Mouse (Mus musculus) c-Kit-positive CD71-positive TER-119-positive erythroid progenitor cells, embryonic 14.5 days (primary cell): ENCODE data around the gene Zbtb8os.

Experiments used
- DNase-seq: peaks from one replicate; pipeline ENCODE4 v3.0.0-alpha.2; 2013; ENCODE audit warnings: low spot score

Gene Zbtb8os

DNA sequence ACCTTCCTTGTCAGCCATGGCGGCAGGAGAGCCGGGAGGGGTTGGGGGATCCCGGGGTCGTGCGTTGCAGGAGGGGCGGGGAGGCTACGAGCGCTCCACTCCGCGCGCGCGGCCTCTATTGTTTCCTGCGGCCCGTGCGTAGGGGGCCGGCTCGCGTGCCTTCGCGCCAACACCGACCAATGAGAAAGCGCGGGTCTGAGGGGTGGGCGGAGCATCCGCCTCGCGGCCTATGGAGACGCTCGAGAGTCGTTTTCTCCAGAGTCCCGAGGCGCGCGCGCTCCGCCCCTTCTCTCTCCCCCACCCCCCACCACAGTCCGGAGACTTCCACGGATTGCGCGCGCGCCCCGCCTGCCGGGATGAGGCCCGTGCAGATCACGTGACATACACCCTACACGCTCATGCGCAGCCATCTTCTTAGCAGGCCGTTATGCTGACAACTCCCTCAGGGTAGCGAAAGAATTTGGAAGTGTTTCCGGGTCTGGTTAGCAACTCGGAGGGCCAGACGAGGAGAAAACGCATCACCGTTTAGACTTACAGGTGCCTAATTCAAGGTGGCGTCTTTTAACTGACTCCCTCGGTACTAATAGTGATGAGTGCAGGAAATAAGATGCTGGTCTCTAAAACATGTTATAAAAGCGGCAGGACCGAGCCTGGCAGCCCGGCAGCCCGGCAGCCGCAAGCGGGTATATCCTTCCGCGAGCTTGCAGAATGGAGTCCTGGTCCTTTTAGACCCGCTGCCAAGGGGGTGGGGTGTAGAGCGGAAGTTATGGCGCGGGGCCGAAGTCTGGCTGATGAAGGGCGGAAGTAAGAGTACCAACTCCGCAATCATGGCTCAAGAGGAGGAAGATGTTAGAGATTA is at the start of gene Zbtb8os, which contains the start of gene Rbbp4:
Zbtb8os (plus strand) TSS at position 480 of the 859 bp plus-strand sequence.
Rbbp4 (minus strand) TSS at position 155 of the 859 bp plus-strand sequence.
- peak; percentile 99 for DNase-seq

DNA sequence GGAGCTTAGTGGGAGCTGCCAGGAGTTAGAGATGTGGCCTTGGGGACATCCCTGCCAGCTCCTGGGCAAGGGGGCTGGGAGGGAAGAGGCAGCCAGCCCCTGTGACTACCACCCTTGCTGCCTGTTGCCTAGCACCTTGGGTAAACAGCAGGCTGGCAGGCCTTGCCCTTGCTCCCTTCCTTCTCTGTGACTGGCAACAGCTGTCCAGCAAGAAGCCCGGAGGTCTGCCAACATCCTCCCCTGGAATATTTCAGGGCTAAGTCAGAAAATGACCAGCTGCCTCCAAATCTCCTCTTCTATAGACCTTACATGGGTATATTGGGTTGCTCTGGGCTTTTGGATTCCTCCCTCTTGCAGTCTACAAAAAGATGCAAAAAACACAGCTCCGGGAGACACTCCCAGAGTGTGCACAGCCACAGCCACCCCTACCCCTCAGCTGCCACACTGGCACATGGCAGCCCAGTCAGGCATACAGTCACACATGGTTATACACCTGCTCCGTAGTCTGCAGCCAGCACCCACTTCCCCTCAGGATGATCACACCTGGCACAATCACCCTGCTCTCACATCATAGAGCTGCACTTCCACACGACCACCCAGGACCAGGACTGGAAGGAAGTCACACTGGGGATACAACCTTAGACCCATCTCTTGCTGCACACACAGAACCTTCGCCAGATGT is 49.4 kb upstream of the Zbtb8os start:
- DNase-seq = no peak

DNA sequence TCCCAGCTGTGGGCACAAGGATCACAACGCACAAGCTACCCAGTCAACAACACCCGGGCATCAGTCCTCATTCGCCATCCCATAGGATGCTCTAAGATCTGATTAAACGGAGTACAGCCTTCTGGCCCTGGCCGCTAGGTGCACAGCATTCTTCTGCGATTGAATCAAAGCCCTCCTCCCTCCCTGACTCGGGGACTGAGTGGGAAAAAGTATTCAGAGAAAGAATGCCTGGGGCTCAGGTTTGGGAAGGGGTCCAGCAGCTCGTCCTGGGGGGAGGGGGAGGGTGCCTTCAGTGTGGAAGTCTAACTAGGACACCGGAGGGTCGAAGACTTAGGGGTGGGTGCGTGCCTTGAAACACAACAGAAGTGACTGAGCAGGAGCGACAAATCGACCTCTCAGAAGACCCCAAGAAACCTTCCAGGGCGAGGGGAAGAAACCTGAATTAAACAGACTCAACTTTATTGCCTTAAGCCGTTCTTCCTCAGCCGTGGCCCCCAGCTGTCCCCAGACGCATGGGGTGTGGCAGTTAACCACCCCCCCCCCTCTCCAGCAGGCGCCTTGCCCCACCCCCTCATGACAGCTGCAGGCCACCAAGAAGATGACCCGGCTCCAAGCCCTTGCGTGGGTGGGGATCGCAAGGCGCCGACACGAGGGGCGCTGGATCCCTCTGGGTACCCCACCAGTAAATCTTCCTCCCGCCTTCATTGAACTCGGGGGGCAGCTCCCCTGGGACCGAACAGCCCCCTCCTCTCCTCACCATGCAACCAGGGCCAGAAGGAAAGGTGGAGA is 48.6 kb upstream of the Zbtb8os start:
- DNase-seq = no peak

DNA sequence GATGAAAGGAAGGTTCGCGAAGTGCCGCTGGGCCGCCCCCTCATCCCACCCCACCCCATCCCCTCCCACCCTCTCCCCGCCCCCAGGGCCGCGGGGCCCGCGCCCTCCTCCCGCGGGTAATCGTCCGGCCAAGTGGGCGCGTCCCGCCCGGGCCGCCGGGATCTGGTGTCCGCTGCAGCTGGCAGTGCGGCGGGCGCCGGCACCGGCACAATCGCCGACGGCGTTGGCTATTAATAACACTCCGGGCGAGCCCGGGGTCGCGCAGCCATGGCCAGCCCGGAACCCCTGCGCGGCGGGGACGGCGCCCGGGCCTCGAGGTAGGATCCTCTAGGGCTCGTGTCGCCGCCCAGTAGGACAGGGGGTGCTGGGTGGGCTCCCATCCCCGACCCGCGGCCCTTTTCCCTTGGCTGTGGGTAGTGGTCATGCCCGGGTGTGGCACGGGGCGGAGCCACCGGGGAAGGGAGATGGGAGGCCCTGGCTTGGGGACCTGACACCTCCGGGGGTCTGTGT is 48.0 kb upstream of the Zbtb8os start, which contains the start of gene Sync:
Sync (plus strand) TSS at position 146 of the 510 bp plus-strand sequence.
- no peak for DNase-seq

DNA sequence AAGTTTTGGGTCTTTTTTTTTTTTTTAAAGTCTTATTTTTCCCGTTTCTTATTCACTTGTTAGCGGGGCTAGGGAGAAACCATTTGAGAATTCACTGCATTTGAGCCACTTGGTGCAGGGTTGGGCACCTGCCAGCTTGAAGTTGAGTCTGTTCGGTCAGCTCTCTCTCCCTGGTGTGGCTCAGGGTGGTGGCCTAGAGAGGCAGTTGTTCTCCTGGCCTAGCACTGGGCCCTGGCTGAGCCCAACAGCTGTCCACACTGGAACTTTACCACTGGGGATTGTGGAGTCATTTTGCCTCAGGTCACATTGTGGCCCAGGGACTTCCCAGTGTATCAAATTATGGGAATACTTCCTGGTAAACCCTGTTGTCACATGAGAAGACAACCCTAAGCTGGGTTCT is 47.4 kb upstream of the Zbtb8os start:
- no peak for DNase-seq

DNA sequence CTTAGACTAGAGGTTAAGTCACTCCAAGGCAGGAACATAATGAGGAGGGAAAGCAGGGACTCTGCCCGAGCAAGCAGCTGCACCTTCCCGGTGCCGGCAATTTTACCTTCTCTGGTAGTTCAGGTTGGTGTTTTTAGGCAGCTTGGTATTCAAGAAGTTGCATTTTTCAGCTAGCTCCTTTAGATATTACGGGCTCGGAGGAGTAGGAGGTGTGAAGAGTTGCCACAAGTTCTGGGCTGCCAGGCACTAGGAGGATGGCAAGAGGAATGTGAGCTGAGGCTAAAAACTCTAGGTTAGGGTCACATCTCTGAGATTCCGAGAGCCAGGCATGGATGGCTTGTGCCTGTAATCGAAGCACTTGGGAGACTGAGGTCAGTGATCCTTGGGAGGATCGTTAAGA is 45.8 kb upstream of the Zbtb8os start:
- DNase-seq = no peak

DNA sequence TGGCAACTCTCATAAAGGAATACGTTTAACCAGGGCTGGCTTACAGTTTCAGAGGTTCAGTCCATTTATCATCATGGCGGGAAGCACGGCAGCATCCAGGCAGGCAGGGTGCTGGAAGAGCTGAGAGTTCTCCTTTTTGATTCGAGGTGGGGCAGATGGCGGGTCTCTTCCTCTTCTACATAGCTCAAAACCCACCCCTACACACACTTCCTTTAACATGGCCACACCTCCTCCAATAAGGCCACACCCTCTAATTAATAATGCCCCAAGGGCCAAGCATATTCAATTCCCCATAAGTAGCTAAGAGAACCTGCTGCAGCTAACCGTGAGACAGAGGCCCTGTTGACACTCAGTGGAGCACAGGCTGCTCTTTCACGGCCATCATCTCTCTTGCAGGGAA is 42.7 kb upstream of the Zbtb8os start:
- no peak for DNase-seq

DNA sequence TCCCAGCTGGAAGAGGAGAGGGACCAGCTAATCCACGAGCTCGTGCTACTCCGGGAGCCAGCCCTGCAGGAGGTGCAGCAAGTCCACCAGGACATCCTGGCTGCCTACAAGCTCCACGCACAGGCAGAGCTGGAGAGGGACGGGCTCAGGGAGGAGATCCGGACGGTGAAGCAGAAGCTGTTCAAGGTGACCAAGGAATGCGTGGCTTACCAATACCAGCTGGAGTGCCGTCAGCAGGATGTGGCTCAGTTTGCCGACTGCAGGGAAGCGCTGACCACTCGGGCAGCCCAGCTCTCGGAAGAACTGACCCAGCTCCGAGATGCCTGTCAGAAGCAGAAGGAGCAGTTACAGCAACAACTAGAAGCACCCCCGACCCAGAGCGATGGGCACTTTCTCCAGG is 41.8 kb upstream of the Zbtb8os start:
- DNase-seq = no peak

DNA sequence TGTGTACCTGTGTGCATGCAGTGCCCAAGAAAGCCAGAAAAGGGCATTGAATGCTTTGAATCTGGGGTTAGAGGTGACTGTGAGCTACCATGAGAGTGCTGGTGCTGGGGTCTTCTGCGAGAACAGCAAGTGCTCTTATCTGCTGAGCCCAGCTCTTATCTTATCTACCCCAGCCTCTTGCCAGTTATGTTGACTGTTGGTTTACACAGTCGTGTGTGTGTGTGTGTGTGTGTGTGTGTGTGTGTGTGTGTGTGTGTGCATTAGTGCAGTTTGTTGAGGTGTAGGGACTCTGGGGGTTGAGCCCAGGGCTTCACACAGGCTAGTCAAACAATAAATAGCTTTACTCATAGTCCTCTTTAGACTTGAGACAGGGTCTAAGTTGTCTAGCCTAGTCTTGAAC is 40.3 kb upstream of the Zbtb8os start:
- no peak for DNase-seq

DNA sequence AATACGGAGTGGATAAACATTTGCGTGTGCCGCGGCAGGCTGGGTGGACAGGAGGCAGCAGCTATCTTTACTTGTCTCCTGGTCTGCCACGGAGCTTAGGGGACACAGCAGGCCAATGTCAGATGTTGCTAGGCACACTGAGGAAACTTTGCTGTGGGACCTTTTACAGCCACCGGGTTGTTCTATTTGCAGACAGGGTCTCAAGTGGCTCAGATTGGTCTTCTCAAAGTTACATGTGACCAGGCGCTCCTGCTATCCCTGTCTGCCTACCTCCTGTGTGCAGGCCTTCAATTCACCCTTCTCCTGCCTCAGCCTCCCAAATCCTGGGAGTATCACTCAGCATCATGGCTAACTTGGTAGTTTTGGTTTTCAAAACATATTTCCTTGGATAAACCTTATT is 39.4 kb upstream of the Zbtb8os start:
- no peak for DNase-seq

DNA sequence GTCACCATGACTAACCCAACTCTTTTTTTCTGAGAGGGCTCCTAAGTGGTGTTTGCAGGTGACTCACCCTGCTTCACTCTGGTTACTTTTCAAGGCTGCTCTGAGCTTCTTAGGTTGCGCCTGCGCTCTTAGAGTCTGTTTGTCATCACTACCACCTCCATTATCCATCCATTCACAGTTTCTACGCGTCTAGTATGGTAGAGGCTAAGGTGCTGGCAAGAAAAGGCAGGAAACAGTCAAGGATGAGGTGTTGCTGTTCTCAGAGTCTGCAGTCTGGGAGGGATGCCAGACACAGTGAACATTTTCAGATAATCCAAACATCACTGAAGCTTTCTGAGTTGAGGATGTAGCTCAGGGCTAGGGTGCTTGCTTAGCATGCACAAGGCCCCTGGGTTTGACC is 37.8 kb upstream of the Zbtb8os start:
- DNase-seq = no peak

DNA sequence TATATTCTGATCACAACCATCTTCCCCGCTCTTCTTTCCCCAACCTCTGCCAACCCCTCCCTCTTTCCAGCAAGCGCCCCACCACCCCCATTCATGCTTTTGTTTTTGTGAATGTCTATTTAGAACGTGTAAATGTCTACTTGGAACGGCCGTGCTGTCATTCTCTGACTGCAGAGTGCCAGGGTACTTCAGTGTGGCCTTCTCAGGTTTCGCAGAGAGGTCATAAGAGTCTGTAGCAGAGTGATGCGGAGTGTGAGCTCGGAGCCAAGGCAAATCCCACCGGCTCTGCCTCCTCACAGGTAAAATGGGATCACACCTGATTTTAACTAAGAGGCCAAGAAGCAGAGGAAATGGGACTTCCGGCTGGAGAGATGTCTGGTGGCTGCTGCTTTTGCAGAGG is 36.4 kb upstream of the Zbtb8os start:
- DNase-seq = no peak

DNA sequence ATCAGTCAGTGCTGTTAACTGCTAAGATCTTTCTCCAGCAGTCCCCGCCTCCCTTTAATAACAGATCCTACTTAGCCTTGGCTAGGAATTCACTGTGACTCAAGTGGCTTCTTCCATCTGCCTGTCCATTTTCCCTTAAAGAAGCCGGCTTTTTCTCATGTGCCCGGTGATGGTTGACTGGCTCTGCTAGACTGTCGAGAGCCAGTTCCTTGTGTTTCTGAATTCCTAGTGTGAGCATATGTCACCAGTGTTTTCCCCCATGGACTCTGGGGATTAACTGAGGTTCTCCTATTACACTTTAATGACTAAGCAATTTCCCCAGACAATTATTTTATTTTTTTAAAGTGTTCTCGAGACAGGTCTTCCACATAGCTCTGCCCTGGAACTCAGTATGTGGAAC is 32.1 kb upstream of the Zbtb8os start:
- no peak for DNase-seq

DNA sequence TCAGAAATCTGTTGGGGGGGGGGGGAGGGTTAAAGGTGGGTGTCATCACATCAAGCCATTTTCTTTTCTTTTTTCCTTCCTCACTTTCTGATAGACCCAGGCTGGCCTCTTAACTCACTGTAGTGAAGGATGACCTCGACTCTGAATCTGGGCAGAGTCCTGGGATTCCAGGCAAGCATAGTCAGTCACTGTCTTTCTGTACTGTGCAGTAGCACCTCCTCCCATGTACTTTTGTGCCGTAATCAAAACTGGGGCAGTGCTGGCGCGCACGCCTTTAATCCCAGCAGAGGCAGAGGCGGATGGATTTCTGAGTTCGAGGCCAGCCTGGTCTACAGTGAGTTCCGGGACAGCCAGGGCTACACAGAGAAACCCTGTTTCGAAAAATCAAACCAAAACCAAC is 31.7 kb upstream of the Zbtb8os start:
- no peak for DNase-seq

DNA sequence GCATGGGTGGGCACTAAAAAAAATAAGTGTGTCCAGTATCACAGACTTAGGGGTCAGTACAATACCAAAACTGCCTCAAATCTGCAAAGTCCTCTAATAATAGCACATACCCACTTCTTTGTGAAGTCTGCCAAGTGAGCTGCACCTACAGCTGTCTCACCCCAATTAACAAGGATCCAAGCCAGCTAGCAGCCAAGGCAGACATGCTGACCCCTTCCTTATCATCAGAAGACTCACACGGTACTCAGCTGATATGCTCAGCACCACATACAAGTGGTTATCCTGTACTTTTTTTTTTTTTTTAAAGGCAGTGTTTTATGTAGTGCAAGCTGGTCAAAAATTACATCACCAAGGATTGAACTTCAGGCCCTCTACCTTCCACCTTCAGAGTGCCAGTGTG is 31.2 kb upstream of the Zbtb8os start:
- DNase-seq = peak; percentile 28

DNA sequence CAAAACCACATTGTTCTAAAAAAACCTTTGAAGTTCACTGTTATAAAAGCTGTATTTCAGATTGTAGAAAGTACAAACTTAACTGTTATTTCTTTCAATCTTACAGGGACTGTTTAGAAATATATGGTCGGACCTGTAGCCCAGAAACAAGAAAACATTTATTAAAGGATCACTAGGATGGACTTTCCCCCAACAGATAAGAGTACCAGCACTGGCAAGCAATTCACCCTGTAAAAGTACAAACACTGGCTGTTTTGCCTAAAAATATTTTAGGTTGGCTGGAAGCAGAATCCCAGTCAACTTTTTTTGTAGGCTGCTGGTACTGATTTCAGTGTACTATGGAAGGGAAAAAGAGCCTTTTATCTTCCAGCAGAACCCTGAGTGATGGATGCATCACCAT is 27.6 kb upstream of the Zbtb8os start:
- no peak for DNase-seq

DNA sequence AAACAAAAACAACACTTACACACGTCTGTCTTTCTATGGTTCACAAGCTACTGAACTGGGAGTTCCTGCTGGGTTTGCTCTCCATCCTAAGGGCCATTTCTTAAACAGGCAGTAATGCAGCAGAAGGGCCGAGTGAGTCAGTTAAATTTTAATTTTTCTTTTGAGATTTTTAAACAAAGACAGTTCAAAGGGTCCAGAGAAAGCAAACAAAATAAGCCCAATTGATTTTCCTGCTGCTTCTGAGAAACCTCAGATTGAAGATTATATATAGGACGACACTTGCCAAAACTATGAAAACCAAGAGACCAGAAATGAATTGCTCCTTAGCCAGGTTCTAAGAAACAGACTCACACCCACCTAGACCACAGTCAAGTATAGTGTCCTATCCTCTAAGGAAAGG is 21.6 kb upstream of the Zbtb8os start:
- no peak for DNase-seq

DNA sequence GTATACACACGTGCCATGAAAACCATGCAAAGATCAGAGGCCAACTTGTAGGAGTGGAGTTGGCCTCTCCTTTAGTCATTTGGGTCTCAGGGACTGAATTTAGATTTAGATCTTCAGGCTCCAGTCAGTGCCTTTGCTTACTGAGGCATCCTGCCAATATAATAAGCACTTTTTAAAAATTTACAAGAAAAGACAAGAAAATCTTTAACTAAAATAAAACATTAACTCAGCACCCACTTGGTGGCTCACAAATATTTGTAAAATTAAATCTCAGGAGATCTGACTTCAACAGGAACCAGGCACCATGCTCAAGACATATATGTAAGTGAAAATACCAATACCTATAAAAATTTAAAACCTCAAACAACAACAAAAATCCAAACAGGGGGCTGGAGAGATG is 14.6 kb upstream of the Zbtb8os start:
- DNase-seq = no peak

DNA sequence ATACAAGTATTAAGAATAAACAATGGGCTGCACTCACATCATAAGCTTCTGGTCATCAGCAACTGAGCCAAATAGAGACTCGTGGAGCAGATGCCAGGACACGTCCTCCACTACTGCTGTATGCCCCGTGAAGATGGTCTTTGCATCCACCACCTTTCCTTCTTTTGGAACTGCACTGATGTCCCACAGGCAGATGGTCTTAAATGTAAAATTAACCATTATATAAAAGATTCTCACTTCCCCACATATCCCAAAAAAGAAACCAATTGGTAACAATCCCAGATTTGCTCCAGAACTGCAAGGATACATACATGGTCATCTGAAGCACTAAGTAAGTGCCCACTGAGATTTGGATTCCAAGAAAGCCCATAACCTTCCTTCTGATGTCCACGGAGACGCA is 13.5 kb upstream of the Zbtb8os start:
- DNase-seq = no peak

DNA sequence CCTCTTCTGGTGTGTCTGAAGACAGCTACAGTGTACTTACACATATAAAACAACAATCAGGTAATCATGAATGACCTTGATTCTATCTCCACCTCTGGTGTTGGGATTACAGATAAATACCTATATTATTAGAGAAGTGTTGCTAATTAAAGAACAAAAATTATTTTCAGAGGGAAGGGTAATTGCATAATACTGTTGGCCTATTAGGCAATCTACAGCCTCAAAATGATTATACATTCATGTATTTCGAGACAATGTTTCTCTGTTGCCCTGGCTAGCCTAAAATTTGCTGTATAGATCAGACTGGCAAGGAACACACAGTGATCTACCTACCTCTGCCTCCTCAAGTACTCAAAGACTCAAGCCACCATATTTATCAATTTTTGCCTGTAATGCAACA is 12.0 kb upstream of the Zbtb8os start:
- DNase-seq = no peak

DNA sequence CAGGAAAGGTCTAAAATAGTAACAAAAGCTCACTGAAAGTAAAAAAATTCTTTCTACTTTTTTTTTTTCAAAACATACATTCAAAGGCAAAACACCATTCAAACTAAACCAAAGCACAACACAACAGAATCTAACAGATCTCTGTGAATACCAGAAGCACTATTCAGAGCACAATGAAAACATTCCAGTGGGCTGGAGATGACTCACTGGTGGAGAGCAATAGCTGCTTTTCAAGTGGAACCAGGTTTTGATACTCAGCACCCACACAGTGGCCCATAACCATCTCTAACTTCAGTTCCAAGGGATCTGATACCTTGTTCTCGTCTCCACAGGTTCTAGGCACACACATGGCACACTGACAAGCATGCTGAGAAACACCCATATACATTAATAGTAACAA is 10.7 kb upstream of the Zbtb8os start:
- DNase-seq = no peak

DNA sequence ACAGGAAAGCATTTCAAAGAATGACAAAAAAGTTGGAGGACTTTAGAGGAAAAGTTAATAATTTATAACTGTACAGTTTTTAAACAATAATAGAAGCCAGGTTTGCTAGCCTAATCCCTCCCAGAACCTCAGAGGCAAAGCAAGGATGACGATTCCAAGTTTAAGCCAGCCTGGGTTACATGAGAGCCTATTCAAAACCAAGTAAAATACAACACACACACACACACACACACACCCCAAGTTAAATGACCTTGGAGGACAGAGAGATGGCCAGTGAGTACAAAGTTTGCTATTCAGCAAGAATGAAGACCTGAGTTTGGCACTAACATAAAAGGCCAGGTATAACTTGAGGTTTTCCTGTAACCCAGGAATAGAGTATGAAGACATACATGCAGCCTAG is 9.3 kb upstream of the Zbtb8os start:
- no peak for DNase-seq
